Mouse (Mus musculus) right cerebral cortex, adult 2 months (tissue): ENCODE measurements around the gene Uqcrc2.

Experiments used
- DNase-seq, 2 experiments: peaks; one replicate each; pipeline ENCODE4 v3.0.0; 2021 to 2022; ENCODE audit warnings: low spot score in 2 of 2

The Uqcrc2 gene

DNA sequence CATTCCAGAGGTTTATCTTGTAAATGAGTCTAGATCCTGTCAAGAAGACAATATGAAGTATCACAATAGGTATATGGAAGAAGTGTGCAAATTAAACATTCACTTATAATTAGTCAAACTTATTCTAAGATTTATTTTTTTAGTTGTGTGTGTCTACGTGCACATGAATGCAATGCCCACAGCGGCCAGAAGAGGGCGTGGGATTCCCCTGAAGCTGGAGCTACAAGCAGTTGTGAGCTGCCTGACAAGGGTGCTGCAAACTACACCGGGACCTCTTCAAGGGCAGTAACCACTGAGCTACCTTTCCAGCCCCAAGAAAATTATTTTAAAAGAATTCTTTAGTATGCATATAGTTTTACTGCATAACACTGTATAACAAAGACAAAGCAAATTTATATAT, 55.7 kb downstream of the Uqcrc2 start:
- DNase-seq, result no peak

GRCm38 (mm10) chr7:120693831-120694375, 58.9 kb downstream of the Uqcrc2 start:
- no peak for DNase-seq

- DNase-seq, result no peak
Observed at GRCm38 (mm10) chr7:120695196-120695595, 60.2 kb downstream of the Uqcrc2 start.

GRCm38 (mm10) chr7:120695641-120696040, 60.7 kb downstream of the Uqcrc2 start:
- no peak for DNase-seq

- no peak for DNase-seq
Observed at GRCm38 (mm10) chr7:120696331-120696730, 61.4 kb downstream of the Uqcrc2 start.

DNA sequence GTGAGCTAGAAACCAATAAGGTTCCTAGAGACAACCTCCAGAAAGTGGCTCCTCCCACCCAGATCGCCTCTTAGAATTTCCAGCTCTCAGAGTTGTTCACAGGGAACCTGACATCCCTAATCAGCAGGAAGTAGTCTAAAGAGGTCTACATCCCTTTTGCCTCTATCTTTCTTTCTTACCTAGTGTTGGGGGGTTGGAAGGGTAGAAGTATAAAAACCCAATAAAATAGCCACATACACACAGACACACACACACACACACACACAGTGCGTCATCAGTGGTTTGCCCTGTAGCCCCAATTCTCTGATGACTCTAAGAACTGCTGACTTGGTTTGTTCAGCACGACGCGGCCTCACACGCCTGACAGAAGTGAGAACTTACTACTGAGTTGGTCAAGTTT, 64.6 kb downstream of the Uqcrc2 start:
- no peak for DNase-seq

DNA sequence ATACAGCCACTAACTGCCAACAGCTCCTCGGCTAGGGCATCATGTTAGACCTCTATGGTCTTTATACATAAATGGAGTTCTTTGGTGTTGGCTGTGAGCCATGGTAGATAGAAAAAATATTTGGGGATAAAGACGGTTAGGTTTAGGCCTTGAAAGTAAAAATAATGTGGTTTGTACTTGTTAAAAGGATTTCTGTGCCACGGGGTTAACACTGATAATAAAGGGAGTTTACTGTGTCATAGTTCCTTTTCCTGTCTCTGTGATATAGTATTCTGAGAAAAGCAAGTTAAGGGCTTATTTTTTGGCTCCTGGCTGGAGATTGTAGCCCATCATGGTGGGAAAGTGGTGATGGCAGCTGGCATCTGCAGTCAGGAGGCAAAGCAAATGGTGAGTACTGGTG, 68.9 kb downstream of the Uqcrc2 start:
- no peak for DNase-seq
